Mouse (Mus musculus) hindlimb bud, embryonic 11.5 days (tissue): ENCODE data around the gene Actr8.

ENCODE experiments used
- DNase-seq: peaks from one replicate; pipeline ENCODE4 v3.0.0-alpha.2; 2012; ENCODE audit warnings: low read depth, low spot score; ENCODE audit errors: extremely low spot score

Gene Actr8

GRCm38 (mm10) chr14:30033405-30033804 lies 55.3 kb downstream of the Actr8 start:
- no peak for DNase-seq

GRCm38 (mm10) chr14:30038431-30038830 lies 60.3 kb downstream of the Actr8 start:
- DNase-seq: no peak

DNA sequence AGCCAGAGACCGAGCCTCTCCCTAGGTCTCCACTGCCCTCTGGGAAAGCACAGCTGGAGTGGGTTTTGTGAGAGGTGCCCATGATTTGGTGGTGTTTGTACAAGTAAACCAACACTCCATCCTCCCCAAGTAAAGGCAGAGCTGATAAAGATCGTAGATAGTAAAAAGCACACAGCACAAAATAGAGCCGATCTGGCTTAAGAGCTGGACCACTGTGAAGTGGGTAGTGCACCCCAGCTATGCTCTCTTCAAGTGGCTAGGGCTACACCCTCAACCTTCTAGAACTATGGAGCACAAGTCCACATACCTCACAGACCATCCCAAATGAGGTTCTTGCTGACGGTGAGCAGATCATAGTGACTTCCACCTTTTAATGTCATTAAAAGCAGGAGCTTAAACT lies 61.3 kb downstream of the Actr8 start:
- no peak for DNase-seq

GRCm38 (mm10) chr14:30041836-30042235 lies 63.7 kb downstream of the Actr8 start:
- no peak for DNase-seq

- no peak for DNase-seq
Observed at GRCm38 (mm10) chr14:30043356-30043940, 65.3 kb downstream of the Actr8 start.

- DNase-seq: no peak
Observed at GRCm38 (mm10) chr14:30045239-30045638, 67.1 kb downstream of the Actr8 start.

DNA sequence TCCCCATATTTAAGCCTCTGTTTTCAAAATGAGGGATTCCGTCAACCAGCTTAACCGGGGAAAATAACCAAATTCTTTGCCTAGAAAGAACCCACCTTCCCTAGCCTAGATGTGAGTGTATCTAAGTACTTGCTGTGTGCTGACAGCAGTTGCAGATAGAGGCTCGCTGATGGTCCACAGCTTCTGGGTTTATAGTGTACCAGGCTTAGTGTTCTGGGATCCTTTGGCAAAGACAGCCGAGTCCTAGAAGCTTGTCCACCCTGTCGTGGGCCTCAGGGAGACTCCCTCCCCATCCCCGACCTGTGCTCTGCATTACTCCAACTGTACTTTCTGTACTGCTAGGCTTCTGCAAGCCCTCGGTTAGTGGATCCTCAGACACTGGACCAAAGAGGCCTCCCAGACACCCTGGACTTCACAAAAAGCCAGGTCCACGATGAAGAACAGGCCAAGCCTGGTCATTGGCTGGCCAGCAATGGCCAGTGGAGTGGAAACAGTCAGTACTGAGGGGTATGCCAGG lies 67.6 kb downstream of the Actr8 start:
- no peak for DNase-seq

GRCm38 (mm10) chr14:30046976-30047375 lies 68.8 kb downstream of the Actr8 start:
- DNase-seq: no peak

DNA sequence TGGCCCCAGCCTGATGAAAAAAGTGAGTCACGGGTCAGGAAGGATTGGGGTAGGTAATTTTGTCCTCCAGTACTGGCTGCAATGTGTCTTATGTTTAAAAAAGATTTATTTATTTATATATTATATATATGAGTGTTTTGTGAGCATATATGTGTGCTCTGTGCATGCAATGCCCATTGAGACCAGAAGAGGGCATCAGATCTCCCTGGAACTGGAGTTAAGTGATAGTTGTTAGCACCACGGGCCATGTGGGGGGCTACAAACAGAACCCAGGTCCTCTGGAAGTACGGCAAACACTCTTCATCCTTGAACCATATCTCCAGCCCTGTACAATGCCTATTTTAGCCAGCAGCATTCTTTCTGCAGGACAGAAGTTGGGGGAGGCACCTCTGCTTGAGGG lies 69.9 kb downstream of the Actr8 start:
- no peak for DNase-seq

GRCm38 (mm10) chr14:30050280-30050679 lies 72.1 kb downstream of the Actr8 start:
- no peak for DNase-seq

DNA sequence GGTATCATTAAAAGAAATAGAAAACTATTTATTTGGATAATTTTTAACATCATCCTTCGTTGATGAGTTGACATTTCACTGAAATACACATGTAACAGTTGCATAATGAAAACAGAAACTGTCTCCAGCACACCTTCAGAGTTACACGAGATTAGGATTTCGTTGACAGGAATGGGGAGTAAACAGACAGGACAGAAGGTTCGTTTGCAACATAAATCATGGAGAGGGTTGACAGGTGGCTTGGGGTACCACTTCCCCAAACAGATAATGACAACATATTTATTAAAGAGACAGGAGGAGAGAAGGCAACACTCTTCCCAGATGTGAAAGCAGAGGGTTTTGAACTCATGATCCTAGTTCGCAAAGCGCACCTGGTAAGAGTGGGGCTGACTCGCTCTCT lies 76.8 kb downstream of the Actr8 start:
- no peak for DNase-seq
